Mouse (Mus musculus) liver, adult 2 months (tissue): Measurements from ENCODE around the gene Rab12. TPM values are rescaled to one million over a fixed set of nuclear protein-coding genes. Genes with fewer than 3 reads are reported as not detected.
A peak's percentile ranks its signal among the peaks of the same experiment; 100 is the strongest.
"Not testable (repeated sequence)": the region's sequence is repeated elsewhere in the genome, so short reads cannot be mapped to it uniquely, and the experiment has no call there.

Source experiments
- DNase-seq: peaks from one replicate; pipeline ENCODE4 v3.0.0-alpha.2; 2011; ENCODE audit warnings: low read depth, low spot score; ENCODE audit errors: extremely low read depth
- H3K27ac ChIP-seq: fragments of 200-500 bp; replicated peaks from 2 replicates; pipeline ENCODE4 v1.5.1; 2012; ENCODE audit warnings: low read depth, mild to moderate bottlenecking, control low read depth, inconsistent platforms, low read length; ENCODE audit not compliant: insufficient read depth
- H3K27me3 ChIP-seq: fragments of 200-500 bp; 2 replicates; pipeline ENCODE4 v1.6.1; 2012; ENCODE audit warnings: mild to moderate bottlenecking, moderate library complexity, low read length, inconsistent platforms; ENCODE audit not compliant: control insufficient read depth, insufficient read depth
- H3K36me3 ChIP-seq: fragments of 200-500 bp; 2 replicates; pipeline ENCODE4 v1.6.1; 2012; ENCODE audit warnings: low read length, inconsistent platforms; ENCODE audit not compliant: control insufficient read depth, insufficient read depth
- H3K4me1 ChIP-seq: fragments of 200-500 bp; 2 replicates; pipeline ENCODE4 v1.6.1; 2011; ENCODE audit warnings: low read length; ENCODE audit not compliant: control insufficient read depth, insufficient read depth
- H3K4me3 ChIP-seq: fragments of 200-500 bp; 2 replicates; pipeline ENCODE4 v1.5.1; 2011; ENCODE audit warnings: low read depth, mild to moderate bottlenecking, control low read depth, low read length, moderate library complexity; ENCODE audit not compliant: insufficient read depth
- H3K79me2 ChIP-seq: fragments of 200-500 bp; 2 replicates; pipeline ENCODE4 v1.6.1; 2012; ENCODE audit warnings: inconsistent platforms, mild to moderate bottlenecking, low read length, moderate library complexity; ENCODE audit not compliant: control insufficient read depth, insufficient read depth
- H3K9ac ChIP-seq: fragments of 200-500 bp; 2 replicates; pipeline ENCODE4 v1.6.1; 2012; ENCODE audit warnings: low read depth, mild to moderate bottlenecking, control low read depth, inconsistent platforms, low read length
- CTCF ChIP-seq: fragments of 200-500 bp; IDR thresholded peaks from 2 replicates; pipeline ENCODE4 v1.5.1; 2011; ENCODE audit warnings: low read depth, low read length, control low read depth
- POLR2A ChIP-seq: fragments of 200-500 bp; IDR thresholded peaks from 2 replicates; pipeline ENCODE4 v1.6.1; 2011; ENCODE audit warnings: low read length, control low read depth; ENCODE audit not compliant: insufficient read depth; ENCODE audit errors: extremely low read depth
- WGBS: fragments of 180-500 bp; shearing (Covaris S2); methylation state at CpG from one replicate; pipeline ENCODE4 v1.1.7; 2018; 5-methylcytosine and 5-hydroxymethylcytosine counted together
- polyA plus RNA-seq: library from polyadenylated mRNA; depleted of rRNA; stranded (reverse); fragments of >200 nt; gene quantifications from 2 replicates; pipeline ENCODE4 v1.2.3, GENCODE M21; 2012
- total RNA-seq: library from RNA; depleted of rRNA; stranded (reverse); fragments of >200 nt; gene quantifications from 2 replicates; pipeline ENCODE4 v1.2.3, GENCODE M21; 2014

Gene Rab12
- total and polyA plus RNA-seq, 2 experiments: 10.3 to 15.2 TPM

- no peak for DNase-seq
- WGBS: 82% methylated on average over 4 of the region's 4 CpGs
- Histone ChIP-seq H3K27me3 (no peaks in the 10 kb centered on the region), H3K9ac (no peak overlapping the region), H3K79me2 (no peaks in the 10 kb centered on the region), H3K36me3 (no peaks in the 10 kb centered on the region), H3K4me1 (no peaks in the 10 kb centered on the region), H3K4me3 (no peak overlapping the region), H3K27ac (no peak overlapping the region)
- no peak for TF ChIP-seq POLR2A
- no peak for TF ChIP-seq CTCF
These were observed 33.2 kb upstream of the Rab12 start for GRCm38 (mm10) chr17:66552690-66553089.

DNA sequence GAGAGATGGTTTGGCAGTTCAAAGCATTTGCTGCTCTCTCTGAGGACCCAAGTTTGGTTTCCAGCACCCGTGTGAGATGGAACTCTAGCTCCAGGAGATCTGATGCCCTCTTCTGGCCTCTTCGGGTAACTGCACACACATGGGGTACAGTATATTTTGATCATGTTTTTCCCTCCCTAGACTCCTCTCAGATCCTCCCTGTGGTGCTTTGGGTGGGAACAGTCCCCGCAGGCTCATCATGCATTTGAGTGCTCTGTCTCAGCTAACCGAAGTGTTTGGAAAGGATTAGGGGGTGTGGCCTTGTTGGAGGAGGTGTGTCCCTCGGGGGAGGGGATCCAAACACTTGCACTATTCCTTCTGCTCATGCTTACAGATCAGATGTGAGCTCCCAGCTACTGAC is 31.0 kb upstream of the Rab12 start:
- Histone ChIP-seq H3K4me1 (no peaks in the 10 kb centered on the region), H3K27me3 (no peaks in the 10 kb centered on the region), H3K36me3 (no peaks in the 10 kb centered on the region), H3K27ac (no peak overlapping the region), H3K9ac (no peak overlapping the region), H3K79me2 (no peaks in the 10 kb centered on the region), H3K4me3 (no peak overlapping the region)
- no peak for DNase-seq
- WGBS: 91% methylated on average over 5 of the region's 5 CpGs
- no peak for TF ChIP-seq CTCF
- TF ChIP-seq POLR2A: no peak

DNA sequence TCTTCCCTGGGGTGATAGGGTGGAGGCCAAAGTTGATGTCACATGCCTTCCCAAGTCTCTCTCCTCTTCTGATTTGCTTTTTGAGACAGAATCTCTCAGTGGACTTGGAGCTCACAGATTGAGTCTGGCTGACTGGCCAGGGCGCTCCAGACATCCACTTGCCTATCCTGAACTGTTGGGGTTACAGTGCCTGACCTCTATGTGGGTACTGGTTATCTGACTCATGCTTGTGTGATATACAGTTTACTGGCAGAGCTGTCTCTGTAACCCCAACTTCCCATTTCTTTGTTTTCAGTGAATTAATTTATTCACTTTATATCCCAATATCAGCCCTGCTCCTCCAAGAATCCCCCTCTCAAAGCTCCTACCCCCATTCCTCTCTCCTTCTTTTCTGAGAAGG is 12.8 kb upstream of the Rab12 start:
- H3K4me1 ChIP-seq: no peaks in the 10 kb centered on the region
- H3K79me2 ChIP-seq: no peaks in the 10 kb centered on the region
- no peaks in the 10 kb centered on the region for H3K36me3 ChIP-seq
- TF ChIP-seq CTCF (no peak), POLR2A (no peak)
- WGBS: 77% methylated on average over 1 of the region's 1 CpGs
- no peak overlapping the region for H3K4me3 ChIP-seq
- H3K27me3 ChIP-seq: no peaks in the 10 kb centered on the region
- H3K27ac ChIP-seq: no peak overlapping the region
- no peak for DNase-seq
- H3K9ac ChIP-seq: no peak overlapping the region

DNA sequence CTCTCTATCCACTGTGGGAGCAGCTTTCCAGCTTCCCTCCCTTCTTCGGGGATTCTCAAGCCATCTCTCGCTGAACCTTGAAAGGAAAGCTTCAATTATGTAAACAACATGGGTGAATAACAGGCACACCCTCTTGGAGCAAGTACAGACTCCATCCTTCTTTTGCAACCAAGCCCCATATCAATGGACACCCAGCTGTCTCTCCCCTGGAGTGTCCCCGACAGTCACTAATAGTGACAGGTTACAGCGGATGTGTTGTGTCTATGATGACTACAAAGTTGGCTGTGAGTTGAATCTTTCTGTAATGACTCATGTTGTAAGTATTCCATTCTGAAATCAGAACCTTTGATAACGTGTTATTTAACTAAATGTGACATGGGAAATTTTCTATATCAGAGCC is 3.9 kb upstream of the Rab12 start:
- H3K27ac ChIP-seq: no peak overlapping the region

GRCm38 (mm10) chr17:66522631-66523030 is 3.1 kb upstream of the Rab12 start:
- 83% methylated on average over 1 of the region's 1 CpGs for WGBS
- H3K9ac ChIP-seq, H3K4me1 ChIP-seq, H3K4me3 ChIP-seq, H3K27me3 ChIP-seq, H3K27ac ChIP-seq, DNase-seq, H3K36me3 ChIP-seq: not testable (repeated sequence)
- peaks cover 11% of the 10 kb centered on the region for H3K79me2 ChIP-seq

More for the DNA sequence above, 3.9 kb upstream of the Rab12 start:
- Histone ChIP-seq H3K4me1 (peaks cover 3% of the 10 kb centered on the region; the same call in 1 of the 2 replicates), H3K4me3 (no peak overlapping the region), H3K79me2 (peaks cover 11% of the 10 kb centered on the region), H3K9ac (no peak overlapping the region), H3K27me3 (no peaks in the 10 kb centered on the region), H3K36me3 (no peaks in the 10 kb centered on the region)
- TF ChIP-seq CTCF: no peak
- TF ChIP-seq POLR2A: no peak
- 78% methylated on average over 5 of the region's 5 CpGs for WGBS
- DNase-seq: no peak

GRCm38 (mm10) chr17:66518877-66519553 is 514 bp downstream of the Rab12 start:
- no peaks in the 10 kb centered on the region for H3K27me3 ChIP-seq
- peak overlapping the region; percentile 71 for H3K27ac ChIP-seq
- peak overlapping the region; percentile 98 for H3K9ac ChIP-seq
- H3K79me2 ChIP-seq: peaks cover 14% of the 10 kb centered on the region
- WGBS: under 1% methylated on average over 57 of the region's 57 CpGs
- peaks cover 3% of the 10 kb centered on the region; the same call in 1 of the 2 replicates for H3K4me1 ChIP-seq
- DNase-seq: peak; percentile 45
- no peak for TF ChIP-seq CTCF
- no peak for TF ChIP-seq POLR2A
- no peaks in the 10 kb centered on the region for H3K36me3 ChIP-seq
- peak overlapping the region; percentile 100 for H3K4me3 ChIP-seq
